In the genomic region with DNA sequence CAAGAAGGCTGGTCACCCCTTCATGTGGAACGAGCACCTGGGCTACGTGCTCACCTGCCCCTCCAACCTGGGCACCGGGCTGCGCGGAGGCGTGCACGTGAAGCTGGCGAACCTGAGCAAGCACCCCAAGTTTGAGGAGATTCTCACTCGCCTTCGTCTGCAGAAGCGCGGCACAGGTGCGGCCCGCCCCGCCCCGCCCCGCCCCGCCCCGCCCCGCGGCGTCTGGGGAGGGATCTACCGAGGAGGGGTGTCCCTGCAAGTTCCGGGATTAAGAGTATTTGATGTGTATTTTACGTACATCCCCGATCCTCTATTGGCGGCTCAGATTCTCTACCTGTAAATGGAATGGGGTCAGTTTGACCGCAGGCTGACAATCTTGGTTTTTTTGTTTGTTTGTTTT, we compare ENCODE assay signal across 13 mouse cellular contexts. TPM values are rescaled to one million over a fixed set of nuclear protein-coding genes. Genes with fewer than 3 reads are reported as not detected.
DNase-seq lines count a peak whose midpoint lies in the region; ATAC-seq and TF ChIP-seq lines count a peak whose summit lies in the region.
"Had no signal": no experiment of that assay in that cellular context is flagged by ENCODE, and none has a peak within 500 bp of the region (broad histone marks: within the 10 kb centered on the region; RNA-seq: fewer than 3 reads in every experiment).

No protein-coding gene starts in this region.

- H3K4me1 ChIP-seq in hindbrain, embryonic 15.5 days (replicated peaks) = peaks cover 11% of the 10 kb centered on the region; the same call in 1 of the 2 replicates
- 0 out of 2 replicates have a peak, but pooled peaks cover 2% of the 10 kb centered on the region for H3K4me1 ChIP-seq in hindbrain, embryonic 12.5 days
- peaks cover 5% of the 10 kb centered on the region; the same call in 1 of the 2 replicates for H3K4me1 ChIP-seq in midbrain, postnatal 0 days (ENCODE audit: insufficient read depth, low read length)
- H3K4me1 ChIP-seq in midbrain, embryonic 14.5 days (ENCODE audit: control insufficient read depth, insufficient read depth, low read length) = 0 out of 2 replicates have a peak, but pooled peaks cover 3% of the 10 kb centered on the region
- peaks cover 4% of the 10 kb centered on the region; the same call in 1 of the 2 replicates for H3K4me1 ChIP-seq in embryonic facial prominence, embryonic 13.5 days
- peaks cover 4% of the 10 kb centered on the region; the same call in 1 of the 2 replicates for H3K4me1 ChIP-seq in stomach, embryonic 16.5 days (ENCODE audit: control insufficient read depth, insufficient read depth, low read length)

- H3K9ac ChIP-seq in hindbrain, embryonic 15.5 days = no peak overlapping the region
- no peak overlapping the region for H3K9ac ChIP-seq in hindbrain, embryonic 12.5 days
- H3K9ac ChIP-seq in midbrain, postnatal 0 days (replicated peaks; ENCODE audit: low read length, poor library complexity, severe bottlenecking) = no peak overlapping the region
- no peak overlapping the region for H3K9ac ChIP-seq in midbrain, embryonic 14.5 days (replicated peaks; ENCODE audit: low read length)
- no peak overlapping the region for H3K9ac ChIP-seq in embryonic facial prominence, embryonic 13.5 days
- no peak overlapping the region for H3K9ac ChIP-seq in stomach, embryonic 16.5 days (ENCODE audit: low read length)
- H3K9ac ChIP-seq: midbrain, embryonic 12.5 days had no signal

- 9% methylated on average over 28 of the region's 28 CpGs for WGBS in hindbrain, embryonic 15.5 days
- 5% methylated on average over 28 of the region's 28 CpGs for WGBS in hindbrain, embryonic 12.5 days
- WGBS in midbrain, postnatal 0 days = 9% methylated on average over 28 of the region's 28 CpGs
- WGBS in midbrain, embryonic 14.5 days = 9% methylated on average over 28 of the region's 28 CpGs
- WGBS in embryonic facial prominence, embryonic 13.5 days = 9% methylated on average over 28 of the region's 28 CpGs
- 8% methylated on average over 28 of the region's 28 CpGs for WGBS in stomach, embryonic 16.5 days

- no peak overlapping the region for H3K4me3 ChIP-seq in hindbrain, embryonic 15.5 days
- no peak overlapping the region for H3K4me3 ChIP-seq in hindbrain, embryonic 12.5 days
- H3K4me3 ChIP-seq in midbrain, postnatal 0 days (ENCODE audit: low read depth, low read length) = 0 out of 2 replicates have a peak overlapping the region, but pooled peaks have one; percentile 5
- no peak overlapping the region for H3K4me3 ChIP-seq in midbrain, embryonic 14.5 days (replicated peaks; ENCODE audit: low read depth, low read length)
- 0 out of 2 replicates have a peak overlapping the region, but pooled peaks have one; percentile 2 for H3K4me3 ChIP-seq in embryonic facial prominence, embryonic 13.5 days
- H3K4me3 ChIP-seq in stomach, embryonic 16.5 days (replicated peaks; ENCODE audit: low read length) = peak overlapping the region; percentile 13; the same call in 1 of the 2 replicates

- peak overlapping the region; percentile 18 for H3K4me2 ChIP-seq in hindbrain, embryonic 15.5 days
- no peak overlapping the region for H3K4me2 ChIP-seq in hindbrain, embryonic 12.5 days (replicated peaks)
- peak overlapping the region; percentile 24; the same call in 1 of the 2 replicates for H3K4me2 ChIP-seq in midbrain, postnatal 0 days (ENCODE audit: low read depth, low read length, poor library complexity, severe bottlenecking)
- H3K4me2 ChIP-seq in midbrain, embryonic 14.5 days (ENCODE audit: low read length) = no peak overlapping the region
- peak overlapping the region; percentile 36; the same call in 1 of the 2 replicates for H3K4me2 ChIP-seq in embryonic facial prominence, embryonic 13.5 days
- H3K4me2 ChIP-seq in stomach, embryonic 16.5 days (ENCODE audit: low read depth, low read length) = peak overlapping the region; percentile 40

- no peak for ATAC-seq in hindbrain, embryonic 15.5 days (ENCODE audit: low FRiP score, low read depth)
- no peak for ATAC-seq in hindbrain, embryonic 12.5 days (ENCODE audit: low FRiP score)
- ATAC-seq in midbrain, postnatal 0 days (ENCODE audit: low FRiP score) = no peak
- ATAC-seq in midbrain, embryonic 14.5 days (ENCODE audit: low FRiP score, low TSS enrichment) = no peak
- no peak for ATAC-seq in embryonic facial prominence, embryonic 13.5 days (ENCODE audit: insufficient number of reproducible peaks, insufficient read depth, low FRiP score, low TSS enrichment, low read depth)
- ATAC-seq in stomach, embryonic 16.5 days (ENCODE audit: insufficient read depth, low FRiP score) = no peak

- no peak overlapping the region for H3K27ac ChIP-seq in hindbrain, embryonic 15.5 days (replicated peaks)
- H3K27ac ChIP-seq in hindbrain, embryonic 12.5 days = no peak overlapping the region
- no peak overlapping the region for H3K27ac ChIP-seq in midbrain, postnatal 0 days (ENCODE audit: low read depth, low read length)
- no peak overlapping the region for H3K27ac ChIP-seq in midbrain, embryonic 14.5 days (replicated peaks; ENCODE audit: low read depth, low read length)
- no peak overlapping the region for H3K27ac ChIP-seq in embryonic facial prominence, embryonic 13.5 days
- H3K27ac ChIP-seq in stomach, embryonic 16.5 days (ENCODE audit: low read length) = no peak overlapping the region
- H3K27ac ChIP-seq: midbrain, embryonic 12.5 days had no signal

- DNase-seq in midbrain, postnatal 0 days (ENCODE audit: low spot score) = no peak
- DNase-seq in midbrain, embryonic 14.5 days = no peak
- no peak for DNase-seq in spleen, adult 12 weeks (ENCODE audit: low spot score)
- DNase-seq: adrenal gland, adult 2 months; cerebellum, adult 18-20 months; gastrocnemius, postnatal 25 days; kidney, postnatal 14 days; left cerebral cortex, postnatal 4 days had no signal

- peaks cover 48% of the 10 kb centered on the region for H3K27me3 ChIP-seq in hindbrain, embryonic 15.5 days
- H3K27me3 ChIP-seq in hindbrain, embryonic 12.5 days = peaks cover 67% of the 10 kb centered on the region
- H3K27me3 ChIP-seq in midbrain, postnatal 0 days (ENCODE audit: insufficient read depth, low read length) = peaks cover 23% of the 10 kb centered on the region
- H3K27me3 ChIP-seq in midbrain, embryonic 14.5 days (ENCODE audit: control insufficient read depth, insufficient read depth, low read length) = peaks cover 33% of the 10 kb centered on the region
- peaks cover 57% of the 10 kb centered on the region for H3K27me3 ChIP-seq in embryonic facial prominence, embryonic 13.5 days
- H3K27me3 ChIP-seq in stomach, embryonic 16.5 days (ENCODE audit: control insufficient read depth, insufficient read depth, low read length) = peaks cover 22% of the 10 kb centered on the region

- no peaks in the 10 kb centered on the region for H3K9me3 ChIP-seq in hindbrain, embryonic 15.5 days
- H3K9me3 ChIP-seq in hindbrain, embryonic 12.5 days (replicated peaks) = no peaks in the 10 kb centered on the region
- H3K9me3 ChIP-seq in midbrain, postnatal 0 days (ENCODE audit: low read length) = no peaks in the 10 kb centered on the region
- no peaks in the 10 kb centered on the region for H3K9me3 ChIP-seq in midbrain, embryonic 14.5 days (ENCODE audit: control insufficient read depth, low read length)
- H3K9me3 ChIP-seq in embryonic facial prominence, embryonic 13.5 days = no peaks in the 10 kb centered on the region
- H3K9me3 ChIP-seq in stomach, embryonic 16.5 days (replicated peaks; ENCODE audit: control insufficient read depth, low read length) = no peaks in the 10 kb centered on the region
- H3K9me3 ChIP-seq: midbrain, embryonic 12.5 days had no signal

- TF ChIP-seq CTCF in midbrain, postnatal 0 days (IDR thresholded peaks at IDR 0.05) = no peak

- H3K36me3 ChIP-seq in hindbrain, embryonic 15.5 days = no peaks in the 10 kb centered on the region
- H3K36me3 ChIP-seq in hindbrain, embryonic 12.5 days = peaks cover 8% of the 10 kb centered on the region; the same call in 1 of the 2 replicates
- peaks cover 4% of the 10 kb centered on the region for H3K36me3 ChIP-seq in midbrain, postnatal 0 days (ENCODE audit: insufficient read depth, low read length)
- H3K36me3 ChIP-seq in midbrain, embryonic 14.5 days (ENCODE audit: control insufficient read depth, insufficient read depth, low read length) = peaks cover 6% of the 10 kb centered on the region
- peaks cover 7% of the 10 kb centered on the region for H3K36me3 ChIP-seq in embryonic facial prominence, embryonic 13.5 days
- H3K36me3 ChIP-seq in stomach, embryonic 16.5 days (ENCODE audit: control insufficient read depth, insufficient read depth, low read length) = no peaks in the 10 kb centered on the region

RNA-seq across cellular contexts. Expression of a gene that starts 15.5 kb away (rescaled TPM):
- 0.23 and 1.4 TPM in 2 replicates for polyA plus RNA-seq in hindbrain, embryonic 15.5 days (2015; fragmentation: Nextera tagmentation; extraction: Ambion mirVana)
- 0.23 and 0.34 TPM in 2 replicates for polyA plus RNA-seq in hindbrain, embryonic 12.5 days (2016; fragmentation: Nextera tagmentation; extraction: Ambion mirVana)
- total RNA-seq in midbrain, postnatal 0 days (2014; rRNA removed) = 0.38 and 8.2 TPM in 2 replicates
- polyA plus RNA-seq in midbrain, postnatal 0 days (2015; fragmentation: Nextera tagmentation; extraction: Ambion mirVana) = 0.21 and 0.25 TPM in 2 replicates
- 0.35 TPM in 1 of 2 replicates, not detected in the other for polyA plus RNA-seq in midbrain, embryonic 14.5 days (2014; fragmentation: Nextera tagmentation; extraction: Ambion mirVana)
- 2.1 TPM in 1 of 2 replicates, not detected in the other for polyA plus RNA-seq in embryonic facial prominence, embryonic 13.5 days (2015; fragmentation: Nextera tagmentation; extraction: Ambion mirVana)
- polyA plus RNA-seq in stomach, embryonic 16.5 days (2015; fragmentation: Nextera tagmentation; extraction: Ambion mirVana) = 50.9 and 378 TPM in 2 replicates
- total RNA-seq: adrenal gland, adult 2 months; left cerebral cortex, postnatal 4 days had no signal
- polyA plus RNA-seq: midbrain, embryonic 12.5 days had no signal

RNA-seq across cellular contexts. Expression of a gene that starts 16.2 kb away (rescaled TPM):
- polyA plus RNA-seq in hindbrain, embryonic 15.5 days (2015; fragmentation: Nextera tagmentation; extraction: Ambion mirVana) = 1.2 and 2.1 TPM in 2 replicates
- 3.2 and 4.1 TPM in 2 replicates for polyA plus RNA-seq in hindbrain, embryonic 12.5 days (2016; fragmentation: Nextera tagmentation; extraction: Ambion mirVana)
- total RNA-seq in midbrain, postnatal 0 days (2014; rRNA removed) = 1.2 and 1.9 TPM in 2 replicates
- 1.2 and 1.4 TPM in 2 replicates for polyA plus RNA-seq in midbrain, postnatal 0 days (2015; fragmentation: Nextera tagmentation; extraction: Ambion mirVana)
- polyA plus RNA-seq in midbrain, embryonic 14.5 days (2014; fragmentation: Nextera tagmentation; extraction: Ambion mirVana) = 0.36 and 0.59 TPM in 2 replicates
- polyA plus RNA-seq in embryonic facial prominence, embryonic 13.5 days (2015; fragmentation: Nextera tagmentation; extraction: Ambion mirVana) = 14.5 and 14.8 TPM in 2 replicates
- polyA plus RNA-seq in stomach, embryonic 16.5 days (2015; fragmentation: Nextera tagmentation; extraction: Ambion mirVana) = 13.3 and 15.8 TPM in 2 replicates

RNA-seq across cellular contexts. Expression of a gene that starts 38.3 kb away (rescaled TPM):
- polyA plus RNA-seq in hindbrain, embryonic 15.5 days (2015; fragmentation: Nextera tagmentation; extraction: Ambion mirVana) = 23.8 and 24.4 TPM in 2 replicates
- 21.3 and 24.6 TPM in 2 replicates for polyA plus RNA-seq in hindbrain, embryonic 12.5 days (2016; fragmentation: Nextera tagmentation; extraction: Ambion mirVana)
- total RNA-seq in midbrain, postnatal 0 days (2014; rRNA removed) = 63.0 and 68.3 TPM in 2 replicates
- 22.9 and 26.6 TPM in 2 replicates for polyA plus RNA-seq in midbrain, postnatal 0 days (2015; fragmentation: Nextera tagmentation; extraction: Ambion mirVana)
- polyA plus RNA-seq in midbrain, embryonic 14.5 days (2014; fragmentation: Nextera tagmentation; extraction: Ambion mirVana) = 21.6 and 27.9 TPM in 2 replicates
- 17.0 and 17.4 TPM in 2 replicates for polyA plus RNA-seq in embryonic facial prominence, embryonic 13.5 days (2015; fragmentation: Nextera tagmentation; extraction: Ambion mirVana)
- 11.7 and 11.8 TPM in 2 replicates for polyA plus RNA-seq in stomach, embryonic 16.5 days (2015; fragmentation: Nextera tagmentation; extraction: Ambion mirVana)

RNA-seq across cellular contexts. Expression of a gene that starts 38.5 kb away (rescaled TPM):
- 18.4 and 18.7 TPM in 2 replicates for polyA plus RNA-seq in hindbrain, embryonic 15.5 days (2015; fragmentation: Nextera tagmentation; extraction: Ambion mirVana)
- 20.0 and 21.6 TPM in 2 replicates for polyA plus RNA-seq in hindbrain, embryonic 12.5 days (2016; fragmentation: Nextera tagmentation; extraction: Ambion mirVana)
- 58.1 and 68.9 TPM in 2 replicates for total RNA-seq in midbrain, postnatal 0 days (2014; rRNA removed)
- polyA plus RNA-seq in midbrain, postnatal 0 days (2015; fragmentation: Nextera tagmentation; extraction: Ambion mirVana) = 16.2 and 17.0 TPM in 2 replicates
- polyA plus RNA-seq in midbrain, embryonic 14.5 days (2014; fragmentation: Nextera tagmentation; extraction: Ambion mirVana) = 18.8 and 20.3 TPM in 2 replicates
- polyA plus RNA-seq in embryonic facial prominence, embryonic 13.5 days (2015; fragmentation: Nextera tagmentation; extraction: Ambion mirVana) = 10.2 and 12.4 TPM in 2 replicates
- polyA plus RNA-seq in stomach, embryonic 16.5 days (2015; fragmentation: Nextera tagmentation; extraction: Ambion mirVana) = 4.3 and 5.9 TPM in 2 replicates

RNA-seq across cellular contexts. Expression of a gene that starts 43.0 kb away (rescaled TPM):
- 0.76 and 0.82 TPM in 2 replicates for polyA plus RNA-seq in hindbrain, embryonic 15.5 days (2015; fragmentation: Nextera tagmentation; extraction: Ambion mirVana)
- polyA plus RNA-seq in hindbrain, embryonic 12.5 days (2016; fragmentation: Nextera tagmentation; extraction: Ambion mirVana) = 1.0 and 1.5 TPM in 2 replicates
- 0.28 and 0.49 TPM in 2 replicates for total RNA-seq in midbrain, postnatal 0 days (2014; rRNA removed)
- 1.5 and 1.6 TPM in 2 replicates for polyA plus RNA-seq in midbrain, postnatal 0 days (2015; fragmentation: Nextera tagmentation; extraction: Ambion mirVana)
- 0.12 and 0.29 TPM in 2 replicates for polyA plus RNA-seq in midbrain, embryonic 14.5 days (2014; fragmentation: Nextera tagmentation; extraction: Ambion mirVana)
- polyA plus RNA-seq in embryonic facial prominence, embryonic 13.5 days (2015; fragmentation: Nextera tagmentation; extraction: Ambion mirVana) = 0.73 and 0.84 TPM in 2 replicates
- 0.71 and 0.85 TPM in 2 replicates for polyA plus RNA-seq in stomach, embryonic 16.5 days (2015; fragmentation: Nextera tagmentation; extraction: Ambion mirVana)

Comparison
In these comparisons a context has a peak if more than half of its experiments do, and no peak if none do; other contexts are left out.
1. H3K4me2 ChIP-seq: peak in hindbrain, embryonic 15.5 days (single experiment), midbrain, postnatal 0 days (single experiment), embryonic facial prominence, embryonic 13.5 days (single experiment) and stomach, embryonic 16.5 days (single experiment); none in hindbrain, embryonic 12.5 days (single experiment) and midbrain, embryonic 14.5 days (single experiment).
2. H3K4me3 ChIP-seq: peak in midbrain, postnatal 0 days (single experiment), embryonic facial prominence, embryonic 13.5 days (single experiment) and stomach, embryonic 16.5 days (single experiment); none in hindbrain, embryonic 15.5 days (single experiment), hindbrain, embryonic 12.5 days (single experiment) and midbrain, embryonic 14.5 days (single experiment).
3. RNA of a gene that starts 15.5 kb away (polyA plus RNA-seq): 50.9 to 378 TPM in stomach, embryonic 16.5 days; 0.23 to 0.34 TPM in hindbrain, embryonic 12.5 days, 0.21 to 0.25 TPM in midbrain, postnatal 0 days, 0.23 to 1.4 TPM in hindbrain, embryonic 15.5 days, 2.1 TPM in embryonic facial prominence, embryonic 13.5 days and 0.35 TPM in midbrain, embryonic 14.5 days; every median in the first group is over 10 times any median in the second.